8 mouse cellular contexts compared by ENCODE assay signal in the genomic region with DNA sequence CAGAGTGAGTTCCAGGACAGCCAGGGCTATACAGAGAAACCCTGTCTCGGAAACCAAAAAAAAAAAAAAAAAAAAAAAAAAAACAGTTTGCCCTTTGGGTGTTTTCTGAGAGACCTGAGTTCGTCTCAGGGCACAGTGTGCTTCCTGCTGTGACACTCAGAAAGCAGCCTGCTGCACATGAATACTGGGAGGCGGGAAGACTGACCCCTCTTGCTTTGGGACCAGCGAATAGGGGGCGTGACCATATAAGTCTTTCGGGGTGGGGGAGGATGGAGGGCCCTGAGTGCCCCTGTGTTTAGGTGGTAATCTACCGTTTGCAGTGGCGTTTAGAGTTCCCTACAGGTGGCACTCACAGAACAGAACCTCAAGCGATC. TPM values are rescaled to one million over a fixed set of nuclear protein-coding genes. Genes with fewer than 3 reads are reported as not detected.
DNase-seq lines count a peak whose midpoint lies in the region; ATAC-seq and TF ChIP-seq lines count a peak whose summit lies in the region.

No protein-coding gene starts in this region.

- peak overlapping the region; percentile 59 for H3K4me3 ChIP-seq in heart, embryonic 12.5 days
- H3K4me3 ChIP-seq in heart, adult 2 months: no peak overlapping the region
- H3K4me3 ChIP-seq in ES-Bruce4 (ENCODE audit: low read depth, low read length): peak overlapping the region; percentile 63
- peak overlapping the region; percentile 63 for H3K4me3 ChIP-seq in forebrain, embryonic 15.5 days
- H3K4me3 ChIP-seq in liver, postnatal 0 days (ENCODE audit: low read depth, low read length): peak overlapping the region; percentile 48

- no peak for DNase-seq in heart, adult 2 months
- no peak for DNase-seq in liver, postnatal 0 days
- no peak for DNase-seq in cerebellum, postnatal 10 days
- DNase-seq in adrenal gland, postnatal 25 days: no peak

- intact Hi-C loops in heart, adult 2 months (cut with DNase I): no loop called here

- no peak for TF ChIP-seq EP300 in heart, adult 2 months (IDR thresholded peaks at IDR 0.05; ENCODE audit: insufficient read depth, low read depth, low read length)
- 0 out of 2 replicates have a peak, but pooled peaks have one; percentile 70 for TF ChIP-seq EP300 in ES-Bruce4 (IDR thresholded peaks at IDR 0.05; ENCODE audit: insufficient read depth, low read depth, low read length)
- TF ChIP-seq EP300 in liver, postnatal 0 days (IDR thresholded peaks at IDR 0.05; ENCODE audit: low read depth): no peak

- WGBS in heart, embryonic 12.5 days: 13% methylated on average over 9 of the region's 9 CpGs
- 19% methylated on average over 9 of the region's 9 CpGs for WGBS in heart, adult 2 months
- WGBS in forebrain, embryonic 15.5 days: 8% methylated on average over 9 of the region's 9 CpGs
- 12% methylated on average over 8 of the region's 9 CpGs for WGBS in liver, postnatal 0 days (ENCODE audit: insufficient replicate concordance)

- H3K79me2 ChIP-seq in heart, adult 2 months (replicated peaks; ENCODE audit: control insufficient read depth, insufficient read depth, low read length): no peaks in the 10 kb centered on the region

- TF ChIP-seq POLR2A in heart, adult 2 months (IDR thresholded peaks at IDR 0.05; ENCODE audit: insufficient read depth, low read depth, low read length): no peak
- TF ChIP-seq POLR2A in ES-Bruce4 (IDR thresholded peaks at IDR 0.05; ENCODE audit: insufficient read depth, low read length): no peak

- no peaks in the 10 kb centered on the region for H3K36me3 ChIP-seq in heart, embryonic 12.5 days
- H3K36me3 ChIP-seq in heart, adult 2 months (ENCODE audit: control insufficient read depth, insufficient read depth, low read length): no peaks in the 10 kb centered on the region
- H3K36me3 ChIP-seq in ES-Bruce4 (ENCODE audit: control insufficient read depth, insufficient read depth, low read length, poor library complexity, severe bottlenecking): no peaks in the 10 kb centered on the region
- no peaks in the 10 kb centered on the region for H3K36me3 ChIP-seq in forebrain, embryonic 15.5 days
- H3K36me3 ChIP-seq in liver, postnatal 0 days (replicated peaks; ENCODE audit: insufficient read depth, low read length): no peaks in the 10 kb centered on the region

- peaks cover 24% of the 10 kb centered on the region for H3K4me1 ChIP-seq in heart, embryonic 12.5 days (replicated peaks)
- H3K4me1 ChIP-seq in heart, adult 2 months (ENCODE audit: control insufficient read depth, insufficient read depth, low read length): peaks cover 5% of the 10 kb centered on the region
- peaks cover 12% of the 10 kb centered on the region for H3K4me1 ChIP-seq in ES-Bruce4 (ENCODE audit: control insufficient read depth, insufficient read depth, low read length)
- H3K4me1 ChIP-seq in forebrain, embryonic 15.5 days: peaks cover 44% of the 10 kb centered on the region
- peaks cover 11% of the 10 kb centered on the region for H3K4me1 ChIP-seq in liver, postnatal 0 days (ENCODE audit: insufficient read depth)

- H3K9me3 ChIP-seq in heart, embryonic 12.5 days (replicated peaks): no peaks in the 10 kb centered on the region
- H3K9me3 ChIP-seq in ES-Bruce4 (replicated peaks; ENCODE audit: control insufficient read depth, insufficient read depth, low read length, poor library complexity, severe bottlenecking): no peaks in the 10 kb centered on the region
- H3K9me3 ChIP-seq in forebrain, embryonic 15.5 days: no peaks in the 10 kb centered on the region
- H3K9me3 ChIP-seq in liver, postnatal 0 days (ENCODE audit: low read length): no peaks in the 10 kb centered on the region

- no peak for TF ChIP-seq CTCF in heart, adult 2 months (IDR thresholded peaks at IDR 0.05)
- TF ChIP-seq CTCF in ES-Bruce4 (IDR thresholded peaks at IDR 0.05; ENCODE audit: low read depth, low read length): no peak
- TF ChIP-seq CTCF in liver, postnatal 0 days (IDR thresholded peaks at IDR 0.05; ENCODE audit: low read depth): no peak

- peaks cover 21% of the 10 kb centered on the region for H3K27me3 ChIP-seq in heart, embryonic 12.5 days (replicated peaks)
- H3K27me3 ChIP-seq in heart, adult 2 months (ENCODE audit: control insufficient read depth, insufficient read depth, low read length): no peaks in the 10 kb centered on the region
- H3K27me3 ChIP-seq in ES-Bruce4 (ENCODE audit: control insufficient read depth, insufficient read depth, low read length, poor library complexity, severe bottlenecking): no peaks in the 10 kb centered on the region
- no peaks in the 10 kb centered on the region for H3K27me3 ChIP-seq in forebrain, embryonic 15.5 days
- H3K27me3 ChIP-seq in liver, postnatal 0 days (ENCODE audit: insufficient read depth, low read length): peaks cover 72% of the 10 kb centered on the region

- H3K9ac ChIP-seq in heart, embryonic 12.5 days: peak overlapping the region; percentile 59
- H3K9ac ChIP-seq in heart, adult 2 months (ENCODE audit: low read depth, low read length): no peak overlapping the region
- H3K9ac ChIP-seq in ES-Bruce4 (ENCODE audit: low read depth, poor library complexity, severe bottlenecking): peak overlapping the region; percentile 28; the same call in 1 of the 2 replicates
- H3K9ac ChIP-seq in forebrain, embryonic 15.5 days (replicated peaks): peak overlapping the region; percentile 66
- no peak overlapping the region for H3K9ac ChIP-seq in liver, postnatal 0 days (replicated peaks)

- no peak for ATAC-seq in heart, embryonic 12.5 days (ENCODE audit: insufficient number of reproducible peaks, low FRiP score)
- peak; percentile 6 for ATAC-seq in forebrain, embryonic 15.5 days (replicated peaks)
- ATAC-seq in liver, postnatal 0 days: no peak
- ATAC-seq in megakaryocyte progenitor cell, adult 5-6 weeks (replicated peaks; ENCODE audit: poor library complexity): no peak; the same call in 1 of the 2 replicates

- H3K4me2 ChIP-seq in heart, embryonic 12.5 days: peak overlapping the region; percentile 79
- peak overlapping the region; percentile 75 for H3K4me2 ChIP-seq in forebrain, embryonic 15.5 days (replicated peaks)
- peak overlapping the region; percentile 81 for H3K4me2 ChIP-seq in liver, postnatal 0 days (ENCODE audit: low read depth, low read length)

- H3K27ac ChIP-seq in heart, embryonic 12.5 days (ENCODE audit: poor library complexity, severe bottlenecking): no peak overlapping the region
- H3K27ac ChIP-seq in heart, adult 2 months: no peak overlapping the region
- peak overlapping the region; percentile 65 for H3K27ac ChIP-seq in ES-Bruce4 (ENCODE audit: insufficient read depth, low read length)
- H3K27ac ChIP-seq in forebrain, embryonic 15.5 days (replicated peaks): no peak overlapping the region
- no peak overlapping the region for H3K27ac ChIP-seq in liver, postnatal 0 days (ENCODE audit: low read depth)

RNA-seq across cellular contexts. Expression of a gene that starts 0.6 kb away (rescaled TPM):
- 11.4 and 11.5 TPM in 2 replicates for polyA plus RNA-seq in heart, embryonic 12.5 days (2016; fragmentation: Nextera tagmentation; extraction: Ambion mirVana)
- 100 to 1,000 TPM in 1 of 2 experiments, 10 to 100 TPM in 1; 58.4 to 104 TPM for total RNA-seq in heart, adult 2 months (2021)
- polyA plus RNA-seq in heart, adult 2 months (2012; rRNA removed): 30.3 and 40.2 TPM in 2 replicates
- 15.5 and 18.3 TPM in 2 replicates for polyA plus RNA-seq in ES-Bruce4 (2011; ENCODE audit: insufficient read depth, insufficient read length, low read depth, missing spikeins)
- 134 and 139 TPM in 2 replicates for polyA plus RNA-seq in forebrain, embryonic 15.5 days (2015; fragmentation: Nextera tagmentation; extraction: Ambion mirVana)
- 0.99 and 1.2 TPM in 2 replicates for polyA plus RNA-seq in liver, postnatal 0 days (2015; fragmentation: Nextera tagmentation; extraction: Ambion mirVana)
- 7.6 and 8.8 TPM in 2 replicates for total RNA-seq in megakaryocyte progenitor cell, adult 5-6 weeks (2015)
- 19.9 and 20.2 TPM in 2 replicates for total RNA-seq in megakaryocyte progenitor cell, adult 5-6 weeks (2017)
- total RNA-seq in adrenal gland, postnatal 25 days (2021): 26.9 and 27.1 TPM in 2 replicates

Comparison
In these comparisons a context has a peak if more than half of its experiments do, and no peak if none do; other contexts are left out.
1. H3K9ac ChIP-seq: peak in heart, embryonic 12.5 days (single experiment), ES-Bruce4 (single experiment) and forebrain, embryonic 15.5 days (single experiment); none in heart, adult 2 months (single experiment) and liver, postnatal 0 days (single experiment).
2. Peak in every context shown above with its lines, with median percentiles within 50 percentile points of each other: H3K4me2 ChIP-seq.